Mouse (Mus musculus): ENCODE results near the gene Stxbp1.

DNA sequence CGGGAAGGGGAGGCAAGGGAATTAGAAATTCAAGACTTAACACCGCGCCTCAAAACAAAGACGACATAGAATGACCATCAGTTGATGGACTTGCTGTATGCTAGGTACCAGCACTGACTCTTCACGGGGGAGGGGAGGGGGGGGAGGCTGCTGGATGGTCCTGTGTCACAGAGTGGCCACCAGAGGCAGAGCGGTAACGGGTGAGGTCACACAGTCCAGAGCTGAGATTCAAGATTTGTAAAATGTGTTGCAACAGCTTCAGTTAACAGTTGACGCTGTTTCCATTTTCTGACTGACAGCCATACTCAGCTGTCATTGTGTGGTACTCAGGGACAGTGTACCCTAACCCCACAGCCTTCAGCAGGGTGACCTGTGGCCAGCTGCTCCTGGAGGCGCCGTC lies 94.9 kb downstream of the Stxbp1 start:
- TF ChIP-seq CTCF (IDR thresholded peaks at IDR 0.05; ENCODE audit: control insufficient read depth, insufficient read depth, low read length) (no peak), POLR2A (IDR thresholded peaks at IDR 0.05; ENCODE audit: borderline replicate concordance, control insufficient read depth, low read depth, low read length) (no peak)
